Mouse (Mus musculus) kidney, adult 9 months (tissue): ENCODE data around the gene Pclo.
"Not testable (repeated sequence)": the region's sequence is repeated elsewhere in the genome, so short reads cannot be mapped to it uniquely, and the experiment has no call there.

Experiments
- DNase-seq: peaks from one replicate; pipeline ENCODE4 v3.0.0; 2022

Pclo gene

GRCm38 (mm10) chr5:14514631-14515523 is at the start of gene Pclo:
Pclo (plus strand) TSS chr5:14514918.
- peak; percentile 89 for DNase-seq

- not testable (repeated sequence) for DNase-seq
These were observed 20.3 kb upstream of the Pclo start for GRCm38 (mm10) chr5:14494431-14494830.

- no peak for DNase-seq
These were observed 6.2 kb upstream of the Pclo start for GRCm38 (mm10) chr5:14508522-14508921.

GRCm38 (mm10) chr5:14509621-14510020 is 5.1 kb upstream of the Pclo start:
- peak; percentile 71 for DNase-seq

- DNase-seq: no peak
These were observed 3.6 kb downstream of the Pclo start for GRCm38 (mm10) chr5:14518131-14518832.

- no peak for DNase-seq
These were observed 7.3 kb downstream of the Pclo start for GRCm38 (mm10) chr5:14522006-14522405.

GRCm38 (mm10) chr5:14526038-14526437 is 11.3 kb downstream of the Pclo start:
- DNase-seq: peak; percentile 17

GRCm38 (mm10) chr5:14527796-14528195 is 13.1 kb downstream of the Pclo start:
- no peak for DNase-seq

- no peak for DNase-seq
These were observed 17.2 kb downstream of the Pclo start for GRCm38 (mm10) chr5:14531906-14532305.

GRCm38 (mm10) chr5:14539346-14539745 is 24.6 kb downstream of the Pclo start:
- no peak for DNase-seq

GRCm38 (mm10) chr5:14539961-14540627 is 25.4 kb downstream of the Pclo start:
- no peak for DNase-seq

- DNase-seq: no peak
These were observed 60.9 kb downstream of the Pclo start for GRCm38 (mm10) chr5:14575626-14576025.

GRCm38 (mm10) chr5:14591479-14591878 is 76.8 kb downstream of the Pclo start:
- no peak for DNase-seq

- DNase-seq: no peak
These were observed 80.8 kb downstream of the Pclo start for GRCm38 (mm10) chr5:14595426-14596013.

GRCm38 (mm10) chr5:14608318-14608717 is 93.6 kb downstream of the Pclo start:
- no peak for DNase-seq

GRCm38 (mm10) chr5:14621146-14621545 is 106.4 kb downstream of the Pclo start:
- no peak for DNase-seq

GRCm38 (mm10) chr5:14623360-14623759 is 108.6 kb downstream of the Pclo start:
- DNase-seq: peak; percentile 24

- no peak for DNase-seq
These were observed 126.5 kb downstream of the Pclo start for GRCm38 (mm10) chr5:14641260-14641659.

GRCm38 (mm10) chr5:14645856-14646255 is 131.1 kb downstream of the Pclo start:
- no peak for DNase-seq

- DNase-seq: no peak
These were observed 145.9 kb downstream of the Pclo start for GRCm38 (mm10) chr5:14660637-14661036.

GRCm38 (mm10) chr5:14662180-14662579 is 147.5 kb downstream of the Pclo start:
- DNase-seq: no peak

- DNase-seq: no peak
These were observed 147.9 kb downstream of the Pclo start for GRCm38 (mm10) chr5:14662603-14663002.

GRCm38 (mm10) chr5:14680419-14680818 is 165.7 kb downstream of the Pclo start:
- no peak for DNase-seq
